Mouse (Mus musculus) heart, postnatal 0 days (tissue): ENCODE measurements around the gene Osbpl8. TPM values are rescaled to one million over a fixed set of nuclear protein-coding genes. Genes with fewer than 3 reads are reported as not detected.

Experiments used
- ATAC-seq: fragments of 200-750 bp; cut with Nextera tagmentation; 2 replicates; pipeline ENCODE4 v1.8.0; 2017; ENCODE audit warnings: low read depth, moderate number of reproducible peaks, moderate library complexity; ENCODE audit not compliant: insufficient read depth
- DNase-seq: peaks from one replicate; pipeline ENCODE4 v3.0.0-alpha.2; 2016; ENCODE audit warnings: low spot score
- H3K27ac ChIP-seq: fragments of 300-500 bp; sonication (generic); 2 replicates; pipeline ENCODE4 v1.5.1; 2014; ENCODE audit warnings: low read depth, mild to moderate bottlenecking
- H3K27me3 ChIP-seq: fragments of 300-500 bp; sonication (generic); 2 replicates; pipeline ENCODE4 v1.6.1; 2014; ENCODE audit warnings: low read length, mixed read lengths; ENCODE audit not compliant: control insufficient read depth, insufficient read depth
- H3K36me3 ChIP-seq: fragments of 300-500 bp; sonication (generic); replicated peaks from 2 replicates; pipeline ENCODE4 v1.6.1; 2014; ENCODE audit warnings: low read length, mixed read lengths; ENCODE audit not compliant: control insufficient read depth, insufficient read depth
- H3K4me1 ChIP-seq: fragments of 300-500 bp; sonication (generic); 2 replicates; pipeline ENCODE4 v1.6.1; 2014; ENCODE audit warnings: antibody characterized with exemption; ENCODE audit not compliant: control insufficient read depth, insufficient read depth
- H3K4me2 ChIP-seq: fragments of 300-500 bp; sonication (generic); 2 replicates; pipeline ENCODE4 v1.6.1; 2014; ENCODE audit warnings: low read depth, mild to moderate bottlenecking, low read length, moderate library complexity
- H3K4me3 ChIP-seq: fragments of 300-500 bp; sonication (generic); 2 replicates; pipeline ENCODE4 v1.5.1; 2014; ENCODE audit warnings: low read depth, low read length
- H3K9ac ChIP-seq: fragments of 300-500 bp; sonication (generic); replicated peaks from 2 replicates; pipeline ENCODE4 v1.6.1; 2014; ENCODE audit warnings: low read depth, low read length, mixed read lengths
- H3K9me3 ChIP-seq: fragments of 300-500 bp; sonication (generic); replicated peaks from 2 replicates; pipeline ENCODE4 v1.6.1; 2016; ENCODE audit warnings: low read length; ENCODE audit not compliant: control insufficient read depth
- CTCF ChIP-seq: IDR thresholded peaks from 2 replicates; pipeline ENCODE4 v1.5.1; 2016; ENCODE audit warnings: antibody characterized with exemption, control low read depth, low read depth
- EP300 ChIP-seq: IDR thresholded peaks from 2 replicates; pipeline ENCODE4 v1.6.1; 2016; ENCODE audit warnings: antibody characterized with exemption, low read depth
- WGBS: fragments of 180-500 bp; shearing (Covaris S2); extraction: QIAGEN DNeasy Blood & Tissue Kit; methylation state at CpG from one replicate; pipeline ENCODE4 v1.1.7; 2014; 5-methylcytosine and 5-hydroxymethylcytosine counted together
- polyA plus RNA-seq: library from polyadenylated mRNA; unstranded; fragments of >200 nt; fragmentation: Nextera tagmentation; extraction: Ambion mirVana; gene quantifications from 2 replicates; pipeline ENCODE4 v1.2.1, GENCODE M21; 2015
- total RNA-seq: library from RNA; depleted of rRNA; stranded (reverse); fragments of >200 nt; gene quantifications from 2 replicates; pipeline ENCODE4 v1.2.3, GENCODE M21; 2014; ENCODE audit warnings: low replicate concordance

Gene Osbpl8
- total and polyA plus RNA-seq, 2 experiments from 2014 or later, result 30.8 to 110 TPM

DNA sequence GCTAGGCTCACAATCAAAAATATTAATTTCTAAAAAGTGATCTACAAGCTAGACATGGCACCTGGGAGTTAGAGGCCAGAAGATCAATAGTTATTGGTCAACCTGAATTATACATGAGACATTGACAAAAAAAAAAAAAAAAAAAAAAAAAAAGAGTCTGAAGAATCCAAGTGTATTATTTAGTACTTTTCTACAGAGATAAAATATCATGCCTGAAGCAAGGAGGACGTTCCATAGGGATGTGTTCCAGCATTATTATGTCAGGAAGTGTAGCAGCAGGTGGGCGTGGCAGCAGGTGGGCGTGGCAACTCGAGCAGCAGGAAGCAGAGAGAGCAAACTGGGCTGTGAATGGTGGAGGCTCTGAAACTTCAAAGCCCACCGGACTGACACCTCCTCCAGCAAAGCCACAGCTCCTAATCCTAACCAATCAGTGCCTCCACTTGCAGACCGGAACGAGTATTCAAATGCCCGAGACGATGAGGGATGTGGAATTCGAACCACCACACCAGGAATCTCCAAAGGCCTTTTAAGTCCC lies 41.6 kb upstream of the Osbpl8 start:
- Histone ChIP-seq H3K9ac (no peak overlapping the region), H3K9me3 (no peaks in the 10 kb centered on the region), H3K27ac (no peak overlapping the region), H3K4me1 (no peaks in the 10 kb centered on the region), H3K27me3 (no peaks in the 10 kb centered on the region), H3K4me3 (no peak overlapping the region), H3K36me3 (no peaks in the 10 kb centered on the region), H3K4me2 (no peak overlapping the region)
- no peak for TF ChIP-seq EP300
- no peak for ATAC-seq
- 70% methylated on average over 10 of the region's 10 CpGs for WGBS
- DNase-seq, result no peak

DNA sequence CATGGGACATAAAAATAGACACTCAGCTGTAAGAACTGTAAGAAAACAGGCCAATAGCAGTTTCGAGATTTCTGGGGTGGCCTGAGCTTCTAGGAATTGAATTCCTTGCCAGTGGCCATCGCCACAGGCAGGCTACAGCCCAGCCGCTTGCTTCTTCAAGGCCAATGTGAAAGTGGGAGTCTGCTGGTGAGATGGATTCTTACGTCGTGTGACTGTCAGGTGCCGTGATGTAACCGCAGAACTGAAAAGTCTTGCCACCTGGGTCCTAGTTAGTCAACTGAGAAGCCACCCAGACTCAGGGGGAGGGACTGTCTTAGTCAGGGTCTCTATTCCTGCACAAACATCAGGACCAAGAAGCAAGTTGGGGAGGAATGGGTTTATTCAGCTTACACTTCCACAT lies 40.4 kb upstream of the Osbpl8 start:
- H3K4me1 ChIP-seq, result no peaks in the 10 kb centered on the region
- H3K9ac ChIP-seq, result no peak overlapping the region
- no peak overlapping the region for H3K4me2 ChIP-seq
- no peak for DNase-seq
- ATAC-seq, result no peak
- no peaks in the 10 kb centered on the region for H3K36me3 ChIP-seq
- H3K27ac ChIP-seq, result no peak overlapping the region
- WGBS, result 93% methylated on average over 7 of the region's 7 CpGs
- TF ChIP-seq EP300, result no peak
- TF ChIP-seq CTCF, result no peak
- H3K4me3 ChIP-seq, result no peak overlapping the region
- H3K9me3 ChIP-seq, result no peaks in the 10 kb centered on the region
- no peaks in the 10 kb centered on the region for H3K27me3 ChIP-seq

DNA sequence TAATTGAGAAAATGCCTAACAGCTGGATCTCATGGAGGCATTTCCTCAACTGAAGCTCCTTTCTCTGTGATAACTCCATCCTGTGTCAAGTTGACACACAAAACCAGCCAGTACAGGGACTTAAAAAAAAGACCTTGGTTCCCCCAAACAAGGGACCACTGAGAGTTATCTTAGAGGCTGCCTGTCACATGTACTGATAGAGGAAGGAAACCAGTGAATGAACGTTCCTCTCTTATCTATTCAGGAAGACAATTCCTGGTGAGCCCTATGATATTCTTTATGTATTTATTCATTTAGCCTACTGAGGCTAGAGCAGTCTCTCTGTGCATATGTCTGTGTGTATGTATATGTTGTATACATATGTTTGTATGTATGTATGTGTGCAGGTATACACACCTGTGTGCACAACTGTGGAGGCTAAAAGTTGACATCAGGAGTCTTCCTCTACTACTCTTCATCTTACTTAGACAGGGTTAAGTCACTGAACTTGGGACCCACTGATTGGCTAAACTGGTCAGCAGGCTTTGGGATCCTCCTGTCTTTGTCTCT lies 39.7 kb upstream of the Osbpl8 start:
- Histone ChIP-seq H3K27me3 (no peaks in the 10 kb centered on the region), H3K9ac (no peak overlapping the region), H3K4me2 (no peak overlapping the region), H3K27ac (no peak overlapping the region), H3K36me3 (no peaks in the 10 kb centered on the region), H3K4me3 (no peak overlapping the region), H3K4me1 (no peaks in the 10 kb centered on the region), H3K9me3 (no peaks in the 10 kb centered on the region)
- ATAC-seq (no peak), DNase-seq (no peak)
- TF ChIP-seq CTCF (no peak), EP300 (no peak)
- WGBS, result 7% methylated on average over 1 of the region's 1 CpGs

DNA sequence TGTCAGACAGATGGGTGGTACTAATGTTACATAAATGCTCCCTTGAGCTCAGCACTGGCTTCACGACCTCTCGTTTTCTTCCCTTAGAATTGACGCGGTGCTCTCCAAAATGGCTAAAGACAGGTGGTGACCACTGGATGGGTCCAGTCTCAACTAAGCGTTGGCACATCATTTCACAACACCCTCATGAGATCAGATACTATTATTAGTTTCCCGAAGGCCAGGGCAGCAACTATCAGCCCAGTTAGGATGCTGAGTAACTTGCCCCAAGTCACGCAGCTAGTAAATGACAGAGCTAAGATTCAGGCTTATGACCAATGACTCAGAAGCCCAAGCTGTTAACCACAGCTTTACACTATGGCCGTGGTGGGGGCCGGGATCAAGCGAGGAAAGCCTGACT lies 37.2 kb upstream of the Osbpl8 start:
- no peak for DNase-seq
- H3K4me2 ChIP-seq, result no peak overlapping the region
- no peaks in the 10 kb centered on the region for H3K36me3 ChIP-seq
- no peaks in the 10 kb centered on the region for H3K9me3 ChIP-seq
- H3K27me3 ChIP-seq, result no peaks in the 10 kb centered on the region
- 70% methylated on average over 10 of the region's 10 CpGs for WGBS
- H3K27ac ChIP-seq, result no peak overlapping the region
- no peaks in the 10 kb centered on the region for H3K4me1 ChIP-seq
- TF ChIP-seq CTCF (no peak), EP300 (no peak)
- H3K9ac ChIP-seq, result no peak overlapping the region
- H3K4me3 ChIP-seq, result no peak overlapping the region
- 0 out of 2 replicates have a peak, but pooled peaks have one; percentile 20 for ATAC-seq

DNA sequence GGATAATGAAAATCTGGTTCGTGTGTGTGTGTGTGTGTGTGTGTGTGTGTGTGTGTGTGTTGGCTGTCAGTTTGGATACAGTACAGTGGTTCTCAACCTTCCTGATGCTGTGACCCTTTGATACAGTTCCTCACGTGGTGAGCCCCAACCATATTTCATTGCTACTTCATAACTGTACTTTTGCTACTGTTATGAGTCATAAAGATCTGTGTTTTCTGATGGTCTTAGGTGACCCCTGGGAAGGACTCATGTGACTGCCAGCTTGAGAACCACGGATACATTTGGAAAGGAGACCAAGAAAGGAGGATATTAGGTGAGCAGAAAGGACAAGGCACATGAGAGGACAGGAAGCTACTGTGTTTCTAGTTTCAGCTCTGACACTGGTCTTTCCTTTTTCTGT lies 36.1 kb upstream of the Osbpl8 start:
- H3K27ac ChIP-seq, result no peak overlapping the region
- no peak overlapping the region for H3K4me3 ChIP-seq
- TF ChIP-seq CTCF (no peak), EP300 (no peak)
- WGBS, result 65% methylated on average over 3 of the region's 3 CpGs
- no peaks in the 10 kb centered on the region for H3K9me3 ChIP-seq
- no peak for DNase-seq
- H3K27me3 ChIP-seq, result no peaks in the 10 kb centered on the region
- no peak overlapping the region for H3K4me2 ChIP-seq
- H3K36me3 ChIP-seq, result no peaks in the 10 kb centered on the region
- no peak overlapping the region for H3K9ac ChIP-seq
- no peaks in the 10 kb centered on the region for H3K4me1 ChIP-seq
- no peak for ATAC-seq

DNA sequence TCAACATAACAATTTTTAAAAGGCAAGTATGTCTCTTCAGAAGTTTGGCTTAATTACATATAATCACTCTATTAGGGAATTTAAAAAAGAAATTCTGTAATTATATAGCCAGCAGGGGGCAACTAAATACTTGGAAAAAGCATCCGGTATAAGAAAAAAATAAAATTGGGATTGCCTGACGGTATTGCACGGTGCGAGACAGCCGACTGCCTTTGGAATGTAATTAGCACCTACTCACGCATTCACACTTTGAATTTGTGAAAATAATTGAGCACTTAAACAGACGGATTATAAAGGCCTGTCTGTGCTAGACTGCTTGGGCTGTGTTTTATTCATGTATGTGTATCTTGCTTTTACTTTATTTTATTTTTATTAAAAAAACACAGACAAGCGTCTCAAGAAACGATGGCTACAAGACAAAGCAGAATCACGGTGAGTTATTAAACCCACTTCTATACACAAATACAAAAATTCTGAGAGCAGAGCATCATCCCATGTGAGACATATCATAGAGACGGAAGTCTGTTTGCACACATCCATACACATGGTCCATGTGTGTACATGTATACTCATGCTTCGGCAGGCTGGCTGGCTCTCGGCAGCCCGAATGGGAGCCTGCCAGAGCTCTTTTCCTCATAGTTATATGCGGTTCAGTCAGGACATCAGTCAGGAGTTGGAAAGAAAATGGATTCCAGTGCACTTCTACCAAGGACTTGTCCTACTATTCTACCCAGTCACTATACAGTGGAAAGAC lies 34.5 kb upstream of the Osbpl8 start:
- Histone ChIP-seq H3K9ac (no peak overlapping the region), H3K27ac (no peak overlapping the region), H3K27me3 (no peaks in the 10 kb centered on the region), H3K4me2 (no peak overlapping the region), H3K36me3 (no peaks in the 10 kb centered on the region), H3K9me3 (no peaks in the 10 kb centered on the region), H3K4me3 (no peak overlapping the region), H3K4me1 (no peaks in the 10 kb centered on the region)
- DNase-seq (no peak), ATAC-seq (no peak)
- WGBS, result 79% methylated on average over 15 of the region's 15 CpGs
- TF ChIP-seq CTCF, result 0 out of 2 replicates have a peak, but pooled peaks have one; percentile 4
- TF ChIP-seq EP300, result no peak
